Mouse (Mus musculus): Measurements from ENCODE around the gene Arpc4. TPM values are rescaled to one million over a fixed set of nuclear protein-coding genes. Genes with fewer than 3 reads are reported as not detected.

Arpc4 gene
- polyA plus RNA-seq, 1 experiment from 2014 or later, result 208 TPM

DNA sequence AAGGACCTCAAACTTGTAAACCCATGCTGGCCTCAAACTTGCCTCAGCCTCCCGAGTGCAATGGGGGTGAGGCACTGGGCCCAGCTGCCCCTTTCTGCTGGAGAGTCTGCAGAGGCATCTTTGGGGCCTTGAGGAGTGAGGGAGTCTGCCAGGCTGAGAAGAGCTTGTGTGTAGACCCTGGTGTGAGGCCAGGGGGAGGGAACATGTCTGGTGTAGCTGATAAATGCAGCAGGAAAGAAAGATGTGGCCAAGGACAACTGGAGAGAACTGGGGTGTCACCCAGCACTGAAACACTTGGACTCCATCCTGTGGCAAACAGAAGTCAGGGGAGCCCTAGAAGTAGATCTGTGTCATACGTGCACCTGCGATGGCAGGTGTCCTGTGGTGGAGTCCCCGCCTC lies 4.4 kb upstream of the Arpc4 start:
- no peaks in the 10 kb centered on the region for H3K27me3 ChIP-seq (ENCODE audit: control insufficient read depth, insufficient read depth, low read length)
- no peaks in the 10 kb centered on the region for H3K36me3 ChIP-seq (ENCODE audit: control insufficient read depth, insufficient read depth, low read length)
- H3K4me2 ChIP-seq (replicated peaks; ENCODE audit: low read depth, low read length), result no peak overlapping the region
- no peaks in the 10 kb centered on the region for H3K9me3 ChIP-seq (ENCODE audit: control insufficient read depth, low read length)
- H3K9ac ChIP-seq (ENCODE audit: low read depth, low read length), result no peak overlapping the region
- no peak overlapping the region for H3K27ac ChIP-seq (ENCODE audit: low read depth, low read length)
- H3K4me1 ChIP-seq (replicated peaks; ENCODE audit: control insufficient read depth, insufficient read depth, low read length), result no peaks in the 10 kb centered on the region
- DNase-seq (ENCODE audit: low spot score) (no peak), ATAC-seq (ENCODE audit: low FRiP score) (no peak)
- WGBS, result 95% methylated on average over 4 of the region's 4 CpGs
- H3K4me3 ChIP-seq (ENCODE audit: low read depth, low read length), result no peak overlapping the region

DNA sequence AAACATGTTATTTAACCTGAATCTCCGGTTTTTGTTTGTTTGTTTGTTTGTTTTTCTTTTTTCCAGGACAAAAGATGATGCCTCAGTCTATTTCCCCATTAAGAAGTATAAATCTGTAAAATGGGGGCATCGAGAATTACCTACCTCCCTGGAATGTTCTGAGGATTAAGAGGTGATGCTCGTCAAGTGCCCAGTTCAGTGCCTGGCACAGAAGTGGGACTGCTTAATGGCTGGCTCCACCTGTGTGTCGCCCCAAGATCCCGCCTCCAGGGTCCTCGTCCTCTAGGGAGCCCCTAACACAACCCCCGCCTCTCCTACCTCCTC lies 781 bp upstream of the Arpc4 start:
- Histone ChIP-seq H3K36me3 (ENCODE audit: control insufficient read depth, insufficient read depth, low read length) (0 out of 2 replicates have a peak, but pooled peaks cover 2% of the 10 kb centered on the region), H3K27me3 (ENCODE audit: control insufficient read depth, insufficient read depth, low read length) (no peaks in the 10 kb centered on the region), H3K9me3 (ENCODE audit: control insufficient read depth, low read length) (no peaks in the 10 kb centered on the region), H3K4me1 (replicated peaks; ENCODE audit: control insufficient read depth, insufficient read depth, low read length) (no peaks in the 10 kb centered on the region; the same call in none of the 2 replicates), H3K4me2 (replicated peaks; ENCODE audit: low read depth, low read length) (peak overlapping the region; percentile 89), H3K4me3 (ENCODE audit: low read depth, low read length) (peak overlapping the region; percentile 99), H3K27ac (ENCODE audit: low read depth, low read length) (peak overlapping the region; percentile 91), H3K9ac (ENCODE audit: low read depth, low read length) (peak overlapping the region; percentile 93)
- 9% methylated on average over 7 of the region's 7 CpGs for WGBS
- DNase-seq (ENCODE audit: low spot score) (no peak), ATAC-seq (ENCODE audit: low FRiP score) (no peak)

DNA sequence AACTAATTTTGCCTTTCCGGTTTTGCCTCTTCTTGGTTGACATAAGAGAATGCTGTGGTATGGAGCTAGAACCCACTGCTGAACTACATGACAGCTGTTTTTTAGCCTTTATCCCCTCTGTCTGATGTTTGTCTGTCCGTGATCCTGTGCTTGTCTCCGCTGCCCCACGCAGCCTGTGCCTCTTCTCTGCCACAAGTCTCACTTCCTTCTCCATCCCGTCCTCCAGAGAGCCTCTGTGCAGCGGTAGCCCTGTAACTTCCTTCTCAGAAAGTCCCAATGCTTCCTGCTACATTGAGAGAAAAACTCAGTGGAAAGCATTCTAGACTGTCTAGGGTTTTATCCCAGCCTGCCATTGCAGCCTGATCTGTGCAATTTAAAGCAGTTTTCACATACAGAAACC lies 1.3 kb downstream of the Arpc4 start:
- Histone ChIP-seq H3K27me3 (ENCODE audit: control insufficient read depth, insufficient read depth, low read length) (no peaks in the 10 kb centered on the region), H3K4me2 (replicated peaks; ENCODE audit: low read depth, low read length) (peak overlapping the region; percentile 89; the same call in 1 of the 2 replicates), H3K9me3 (ENCODE audit: control insufficient read depth, low read length) (no peaks in the 10 kb centered on the region), H3K4me3 (ENCODE audit: low read depth, low read length) (peak overlapping the region; percentile 99; the same call in 1 of the 2 replicates), H3K27ac (ENCODE audit: low read depth, low read length) (no peak overlapping the region), H3K36me3 (ENCODE audit: control insufficient read depth, insufficient read depth, low read length) (peaks cover 4% of the 10 kb centered on the region), H3K9ac (ENCODE audit: low read depth, low read length) (no peak overlapping the region), H3K4me1 (replicated peaks; ENCODE audit: control insufficient read depth, insufficient read depth, low read length) (no peaks in the 10 kb centered on the region; the same call in none of the 2 replicates)
- 85% methylated on average over 6 of the region's 6 CpGs for WGBS
- ATAC-seq (ENCODE audit: low FRiP score) (no peak), DNase-seq (ENCODE audit: low spot score) (no peak)

DNA sequence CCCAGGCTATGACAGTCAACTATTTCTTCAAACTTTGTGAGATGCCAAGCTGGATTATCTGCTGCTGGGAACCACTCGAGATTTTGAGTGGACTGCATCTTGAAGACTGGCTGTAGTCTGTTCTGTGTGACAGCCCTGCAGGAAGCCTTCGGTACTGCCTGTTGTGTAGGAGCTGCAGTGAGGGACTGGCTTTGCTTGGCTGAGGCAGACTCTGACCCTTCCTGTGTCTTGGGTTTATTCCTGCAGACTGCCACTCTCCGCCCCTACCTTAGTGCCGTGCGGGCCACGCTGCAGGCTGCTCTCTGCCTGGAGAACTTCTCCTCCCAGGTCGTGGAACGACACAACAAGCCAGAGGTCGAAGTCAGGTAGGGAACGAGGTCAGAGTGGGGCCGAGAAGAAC lies 2.6 kb downstream of the Arpc4 start:
- Histone ChIP-seq H3K4me2 (replicated peaks; ENCODE audit: low read depth, low read length) (no peak overlapping the region), H3K27me3 (ENCODE audit: control insufficient read depth, insufficient read depth, low read length) (no peaks in the 10 kb centered on the region), H3K9me3 (ENCODE audit: control insufficient read depth, low read length) (no peaks in the 10 kb centered on the region), H3K36me3 (ENCODE audit: control insufficient read depth, insufficient read depth, low read length) (peaks cover 10% of the 10 kb centered on the region), H3K9ac (ENCODE audit: low read depth, low read length) (no peak overlapping the region), H3K4me3 (ENCODE audit: low read depth, low read length) (no peak overlapping the region), H3K4me1 (replicated peaks; ENCODE audit: control insufficient read depth, insufficient read depth, low read length) (no peaks in the 10 kb centered on the region; the same call in none of the 2 replicates), H3K27ac (ENCODE audit: low read depth, low read length) (no peak overlapping the region)
- 94% methylated on average over 11 of the region's 11 CpGs for WGBS
- DNase-seq (ENCODE audit: low spot score) (no peak), ATAC-seq (ENCODE audit: low FRiP score) (no peak)

DNA sequence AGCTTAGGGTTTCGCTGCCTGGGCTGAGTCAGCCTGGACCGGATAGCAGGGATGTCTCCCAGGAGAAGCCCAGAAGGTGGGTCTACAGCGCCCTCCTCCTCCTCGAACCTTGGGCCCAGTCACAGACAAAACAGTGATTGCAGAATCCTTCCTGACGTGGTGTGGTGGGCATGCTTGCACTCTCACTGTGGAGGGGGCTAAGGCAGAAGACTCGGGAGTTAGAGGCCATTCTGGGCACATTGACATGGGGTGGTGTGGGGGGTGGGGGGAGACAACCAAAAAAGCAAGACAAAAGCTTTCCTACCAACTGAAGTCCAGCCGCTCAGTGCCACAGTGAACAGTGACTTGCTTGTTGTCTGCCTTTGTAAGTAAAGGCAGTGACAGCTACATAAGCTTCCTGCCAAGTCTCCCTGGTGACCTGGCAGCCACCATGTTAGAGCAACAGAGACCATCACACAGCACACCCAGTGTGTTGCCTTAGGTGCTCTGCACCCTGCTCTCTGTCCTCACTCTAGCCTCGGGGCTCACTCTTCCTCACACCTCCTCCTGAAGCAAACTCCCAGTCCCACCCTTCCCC lies 6.5 kb downstream of the Arpc4 start:
- WGBS, result 93% methylated on average over 8 of the region's 8 CpGs
- Histone ChIP-seq H3K4me3 (ENCODE audit: low read depth, low read length) (no peak overlapping the region), H3K36me3 (ENCODE audit: control insufficient read depth, insufficient read depth, low read length) (peaks cover 15% of the 10 kb centered on the region), H3K4me2 (replicated peaks; ENCODE audit: low read depth, low read length) (no peak overlapping the region), H3K9ac (ENCODE audit: low read depth, low read length) (no peak overlapping the region), H3K27me3 (ENCODE audit: control insufficient read depth, insufficient read depth, low read length) (no peaks in the 10 kb centered on the region), H3K4me1 (replicated peaks; ENCODE audit: control insufficient read depth, insufficient read depth, low read length) (no peaks in the 10 kb centered on the region; the same call in 1 of the 2 replicates), H3K27ac (ENCODE audit: low read depth, low read length) (no peak overlapping the region), H3K9me3 (ENCODE audit: control insufficient read depth, low read length) (no peaks in the 10 kb centered on the region)
- ATAC-seq (ENCODE audit: low FRiP score) (no peak), DNase-seq (ENCODE audit: low spot score) (no peak)

DNA sequence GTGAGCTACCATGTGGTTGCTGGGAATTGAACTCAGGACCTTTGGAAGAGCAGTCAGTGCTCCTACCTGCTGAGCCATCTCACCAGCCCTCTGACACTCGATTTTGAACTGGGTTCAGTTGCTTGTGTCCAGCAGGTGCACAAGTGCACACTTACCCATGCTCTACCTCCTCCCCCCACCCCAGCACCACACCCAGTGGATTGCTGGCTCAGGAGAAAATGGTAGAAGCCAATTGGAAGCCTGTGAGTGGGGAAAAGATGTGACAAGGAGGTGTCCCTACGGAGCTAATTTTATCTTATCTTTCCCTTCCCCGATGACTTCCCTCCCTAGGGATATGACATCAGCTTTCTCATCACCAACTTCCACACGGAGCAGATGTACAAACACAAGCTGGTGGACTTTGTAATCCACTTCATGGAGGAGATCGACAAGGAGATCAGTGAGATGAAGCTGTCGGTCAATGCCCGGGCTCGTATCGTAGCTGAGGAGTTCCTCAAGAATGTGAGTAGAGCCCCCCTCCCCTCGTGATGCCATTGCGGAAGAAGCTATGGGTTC lies 7.3 kb downstream of the Arpc4 start:
- WGBS, result 88% methylated on average over 11 of the region's 11 CpGs
- H3K9me3 ChIP-seq (ENCODE audit: control insufficient read depth, low read length), result no peaks in the 10 kb centered on the region
- no peaks in the 10 kb centered on the region for H3K27me3 ChIP-seq (ENCODE audit: control insufficient read depth, insufficient read depth, low read length)
- H3K4me3 ChIP-seq (ENCODE audit: low read depth, low read length), result no peak overlapping the region
- peaks cover 19% of the 10 kb centered on the region for H3K36me3 ChIP-seq (ENCODE audit: control insufficient read depth, insufficient read depth, low read length)
- H3K27ac ChIP-seq (ENCODE audit: low read depth, low read length), result no peak overlapping the region
- no peak overlapping the region for H3K9ac ChIP-seq (ENCODE audit: low read depth, low read length)
- no peak overlapping the region for H3K4me2 ChIP-seq (replicated peaks; ENCODE audit: low read depth, low read length)
- no peaks in the 10 kb centered on the region; the same call in 1 of the 2 replicates for H3K4me1 ChIP-seq (replicated peaks; ENCODE audit: control insufficient read depth, insufficient read depth, low read length)
- ATAC-seq (ENCODE audit: low FRiP score), result no peak
- DNase-seq (ENCODE audit: low spot score), result no peak

DNA sequence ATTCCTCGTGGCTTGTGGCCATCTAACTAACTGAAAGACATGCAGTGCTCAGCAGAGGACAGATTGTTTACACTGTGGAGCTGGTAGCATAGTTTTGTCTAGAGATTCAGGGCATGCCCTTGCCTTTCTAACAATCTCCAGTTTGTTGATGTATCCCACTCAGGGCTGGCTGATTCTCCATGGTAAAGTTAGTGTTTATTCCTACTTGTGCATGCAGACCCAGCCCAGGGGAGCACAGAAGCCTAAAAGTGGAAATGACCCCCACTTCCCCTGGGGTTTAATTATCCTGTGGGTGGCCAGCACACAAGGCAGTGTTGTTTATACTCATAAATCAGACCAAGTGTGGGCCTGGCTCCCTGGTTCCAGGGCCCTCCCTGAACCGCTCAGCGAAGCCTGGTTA lies 8.1 kb downstream of the Arpc4 start:
- ATAC-seq (ENCODE audit: low FRiP score) (no peak), DNase-seq (ENCODE audit: low spot score) (no peak)
- no peak overlapping the region for H3K4me3 ChIP-seq (ENCODE audit: low read depth, low read length)
- 86% methylated on average over 3 of the region's 3 CpGs for WGBS
- no peaks in the 10 kb centered on the region for H3K27me3 ChIP-seq (ENCODE audit: control insufficient read depth, insufficient read depth, low read length)
- no peaks in the 10 kb centered on the region for H3K4me1 ChIP-seq (replicated peaks; ENCODE audit: control insufficient read depth, insufficient read depth, low read length)
- no peak overlapping the region; the same call in 1 of the 2 replicates for H3K9ac ChIP-seq (ENCODE audit: low read depth, low read length)
- H3K36me3 ChIP-seq (ENCODE audit: control insufficient read depth, insufficient read depth, low read length), result peaks cover 17% of the 10 kb centered on the region
- H3K9me3 ChIP-seq (ENCODE audit: control insufficient read depth, low read length), result no peaks in the 10 kb centered on the region
- no peak overlapping the region for H3K4me2 ChIP-seq (replicated peaks; ENCODE audit: low read depth, low read length)
- H3K27ac ChIP-seq (ENCODE audit: low read depth, low read length), result no peak overlapping the region

DNA sequence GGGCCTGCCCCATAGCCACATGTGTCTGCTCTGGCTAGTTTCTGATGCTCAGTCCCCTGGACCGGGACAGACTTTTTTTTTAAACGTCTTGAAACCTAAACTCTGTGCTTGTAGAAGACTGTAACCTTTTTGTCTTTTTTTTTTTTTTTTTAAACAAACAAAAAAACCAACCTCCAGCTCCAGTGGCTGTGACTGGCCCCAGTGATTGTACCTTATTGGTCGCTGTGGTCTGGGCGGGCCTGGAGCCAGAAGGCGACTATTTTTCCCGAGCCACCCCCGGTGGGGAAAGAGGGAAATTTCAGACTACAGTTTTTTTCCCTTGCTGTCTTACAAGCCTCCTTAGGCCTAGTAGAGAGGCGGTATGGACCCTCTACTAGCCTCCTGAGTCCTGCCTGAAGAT lies 11.0 kb downstream of the Arpc4 start, which contains the start of gene Ttll3:
TSS of gene Ttll3 (plus strand) at position 301 of the 400 bp plus-strand sequence.
- 78% methylated on average over 8 of the region's 8 CpGs for WGBS
- Histone ChIP-seq H3K27me3 (ENCODE audit: control insufficient read depth, insufficient read depth, low read length) (no peaks in the 10 kb centered on the region), H3K27ac (ENCODE audit: low read depth, low read length) (no peak within 1 kb of the TSS), H3K36me3 (ENCODE audit: control insufficient read depth, insufficient read depth, low read length) (peaks cover 17% of the 10 kb centered on the region), H3K4me3 (ENCODE audit: low read depth, low read length) (no peak within 1 kb of the TSS), H3K4me1 (replicated peaks; ENCODE audit: control insufficient read depth, insufficient read depth, low read length) (no peaks in the 10 kb centered on the region), H3K9ac (ENCODE audit: low read depth, low read length) (no peak within 1 kb of the TSS), H3K9me3 (ENCODE audit: control insufficient read depth, low read length) (no peaks in the 10 kb centered on the region), H3K4me2 (replicated peaks; ENCODE audit: low read depth, low read length) (no peak within 1 kb of the TSS)
- DNase-seq (ENCODE audit: low spot score) (no peak), ATAC-seq (ENCODE audit: low FRiP score) (no peak)

DNA sequence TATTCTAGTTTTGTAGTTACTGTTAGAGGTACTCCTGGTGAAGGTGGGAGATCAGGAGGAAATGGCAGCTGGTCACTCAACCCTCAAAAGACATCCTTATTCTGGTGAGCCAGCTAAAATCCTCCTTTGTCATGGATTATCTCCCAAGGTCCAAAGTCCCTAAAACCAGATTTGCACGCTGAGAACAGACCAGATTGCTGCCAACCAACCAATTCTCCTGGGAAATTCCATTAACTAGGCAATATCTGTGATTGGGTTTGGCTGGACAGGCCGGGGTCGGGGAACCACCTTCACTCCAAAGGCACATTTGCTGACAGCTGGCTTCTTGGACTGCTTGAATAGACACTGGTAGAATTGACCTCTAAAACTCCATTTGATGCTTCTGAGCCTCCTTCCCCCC lies 12.8 kb downstream of the Arpc4 start:
- Histone ChIP-seq H3K4me2 (replicated peaks; ENCODE audit: low read depth, low read length) (no peak overlapping the region), H3K4me3 (ENCODE audit: low read depth, low read length) (no peak overlapping the region), H3K9me3 (ENCODE audit: control insufficient read depth, low read length) (no peaks in the 10 kb centered on the region), H3K9ac (ENCODE audit: low read depth, low read length) (no peak overlapping the region), H3K4me1 (replicated peaks; ENCODE audit: control insufficient read depth, insufficient read depth, low read length) (no peaks in the 10 kb centered on the region), H3K27me3 (ENCODE audit: control insufficient read depth, insufficient read depth, low read length) (no peaks in the 10 kb centered on the region), H3K27ac (ENCODE audit: low read depth, low read length) (no peak overlapping the region), H3K36me3 (ENCODE audit: control insufficient read depth, insufficient read depth, low read length) (peaks cover 9% of the 10 kb centered on the region)
- ATAC-seq (ENCODE audit: low FRiP score), result no peak
- no peak for DNase-seq (ENCODE audit: low spot score)
- WGBS, result 84% methylated on average over 3 of the region's 3 CpGs

Data from hindbrain, embryonic 11.5 days (tissue).